Mouse (Mus musculus): ENCODE results near the gene Iqsec1.

GRCm38 (mm10) chr6:90717711-90718110 lies 270.8 kb downstream of the Iqsec1 start:
- TF ChIP-seq CTCF (conservative IDR thresholded peaks at IDR 0.05; ENCODE audit: low read length) (no peak), NANOG (IDR thresholded peaks at IDR 0.05; ENCODE audit: borderline replicate concordance, low read length) (no peak), POU5F1 (IDR thresholded peaks at IDR 0.05; ENCODE audit: borderline replicate concordance, low read length) (no peak)
